Mouse (Mus musculus): ENCODE measurements around the gene Acot8. TPM values are rescaled to one million over a fixed set of nuclear protein-coding genes. Genes with fewer than 3 reads are reported as not detected.

Gene Acot8
- total RNA-seq, 1 experiment: 46.4 TPM

DNA sequence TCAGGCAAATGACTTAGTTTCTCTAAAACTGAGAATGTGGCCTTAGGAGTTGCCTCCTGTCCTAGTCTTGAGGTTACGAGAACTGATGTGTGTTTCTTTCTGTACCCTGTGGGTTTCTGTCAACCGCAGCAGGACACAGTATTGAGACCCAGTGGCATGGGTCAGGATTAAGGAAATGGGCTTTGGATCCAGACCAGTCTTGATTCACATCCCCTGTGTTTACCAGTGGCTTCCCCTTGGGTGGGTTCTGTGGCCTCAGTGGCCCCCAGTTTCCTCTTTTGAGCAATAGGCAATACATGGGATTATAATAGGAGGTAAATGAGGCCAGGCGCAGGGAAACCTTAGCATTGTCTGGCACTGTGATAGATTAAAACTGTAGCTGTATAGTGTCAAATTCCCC, 17.6 kb downstream of the Acot8 start:
- no peak for DNase-seq (ENCODE audit: low read depth, low spot score)
- TF ChIP-seq MAFK (IDR thresholded peaks at IDR 0.05; ENCODE audit: insufficient read depth, low read depth, low read length) (no peak), ZNF384 (IDR thresholded peaks at IDR 0.05; ENCODE audit: low read depth, low read length) (no peak), HCFC1 (IDR thresholded peaks at IDR 0.05; ENCODE audit: borderline replicate concordance, insufficient read depth, low read length) (no peak), CHD2 (IDR thresholded peaks at IDR 0.05; ENCODE audit: low read depth, low read length) (no peak), ZC3H11A (IDR thresholded peaks at IDR 0.05; ENCODE audit: borderline replicate concordance, low read depth, low read length) (no peak)
- Histone ChIP-seq H3K36me3 (ENCODE audit: control insufficient read depth, insufficient read depth, low read length, poor library complexity, severe bottlenecking) (peaks cover 3% of the 10 kb centered on the region; the same call in 1 of the 2 replicates), H3K9ac (ENCODE audit: insufficient read depth, low read depth, low read length, poor library complexity, severe bottlenecking) (no peak overlapping the region), H3K27ac (ENCODE audit: insufficient read depth, low read depth, low read length, poor library complexity, severe bottlenecking) (no peak overlapping the region), H3K9me3 (ENCODE audit: control insufficient read depth, insufficient read depth, low read depth, low read length) (no peaks in the 10 kb centered on the region), H3K4me1 (ENCODE audit: control insufficient read depth in 2 of 2, insufficient read depth in 2 of 2, low read length in 2 of 2, poor library complexity in 1 of 2) (peaks cover 5 to 29% of the 10 kb centered on the region in 2 experiments), H3K4me3 (ENCODE audit: insufficient read depth in 1 of 2, low read depth in 1 of 2, low read length in 2 of 2, poor library complexity in 1 of 2, severe bottlenecking in 1 of 2) (no peak overlapping the region)
- in situ Hi-C loops (cut with MboI; ENCODE audit: low sequenced_read_pairs in 2 of 2, unreplicated experiment in 2 of 2): no loop called here

DNA sequence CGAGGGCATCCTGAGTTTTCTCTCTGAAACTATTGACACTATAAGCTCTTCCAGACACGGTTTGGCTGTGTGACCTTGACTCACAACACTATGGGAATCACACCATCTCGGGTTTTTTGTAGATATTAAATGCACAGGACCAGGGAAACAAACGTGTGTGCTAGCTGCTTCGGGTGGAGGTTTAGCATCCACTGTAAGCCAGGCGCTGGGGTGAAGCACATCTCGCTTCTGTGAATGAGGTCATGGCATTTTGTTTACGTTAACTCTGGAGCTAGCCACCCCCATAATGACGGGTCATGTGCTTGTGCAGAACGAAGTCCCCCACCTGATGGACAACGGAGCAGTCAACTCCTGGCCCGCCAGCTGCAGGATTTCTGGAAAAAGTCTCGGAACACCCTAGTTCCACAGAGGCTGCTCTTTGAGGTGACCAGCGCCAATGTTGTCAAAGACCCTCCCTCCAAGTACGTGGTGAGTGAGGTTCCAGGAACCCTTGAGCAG, 18.2 kb downstream of the Acot8 start:
- Histone ChIP-seq H3K4me3 (ENCODE audit: insufficient read depth in 1 of 2, low read depth in 1 of 2, low read length in 2 of 2, poor library complexity in 1 of 2, severe bottlenecking in 1 of 2) (peak overlapping the region; percentile 74 to 90), H3K9ac (ENCODE audit: insufficient read depth, low read depth, low read length, poor library complexity, severe bottlenecking) (no peak overlapping the region; the same call in 1 of the 2 replicates), H3K4me1 (ENCODE audit: control insufficient read depth in 2 of 2, insufficient read depth in 2 of 2, low read length in 2 of 2, poor library complexity in 1 of 2) (peaks cover 5 to 29% of the 10 kb centered on the region in 2 experiments), H3K36me3 (ENCODE audit: control insufficient read depth, insufficient read depth, low read length, poor library complexity, severe bottlenecking) (no peaks in the 10 kb centered on the region; the same call in 1 of the 2 replicates), H3K27ac (ENCODE audit: insufficient read depth, low read depth, low read length, poor library complexity, severe bottlenecking) (no peak overlapping the region), H3K9me3 (ENCODE audit: control insufficient read depth, insufficient read depth, low read depth, low read length) (no peaks in the 10 kb centered on the region)
- in situ Hi-C loops (cut with MboI; ENCODE audit: low sequenced_read_pairs in 2 of 2, unreplicated experiment in 2 of 2): no loop called here
- no peak for DNase-seq (ENCODE audit: low read depth, low spot score)
- TF ChIP-seq CHD2 (IDR thresholded peaks at IDR 0.05; ENCODE audit: low read depth, low read length) (no peak), HCFC1 (IDR thresholded peaks at IDR 0.05; ENCODE audit: borderline replicate concordance, insufficient read depth, low read length) (no peak), ZC3H11A (IDR thresholded peaks at IDR 0.05; ENCODE audit: borderline replicate concordance, low read depth, low read length) (no peak), ZNF384 (IDR thresholded peaks at IDR 0.05; ENCODE audit: low read depth, low read length) (no peak), MAFK (IDR thresholded peaks at IDR 0.05; ENCODE audit: insufficient read depth, low read depth, low read length) (no peak)

DNA sequence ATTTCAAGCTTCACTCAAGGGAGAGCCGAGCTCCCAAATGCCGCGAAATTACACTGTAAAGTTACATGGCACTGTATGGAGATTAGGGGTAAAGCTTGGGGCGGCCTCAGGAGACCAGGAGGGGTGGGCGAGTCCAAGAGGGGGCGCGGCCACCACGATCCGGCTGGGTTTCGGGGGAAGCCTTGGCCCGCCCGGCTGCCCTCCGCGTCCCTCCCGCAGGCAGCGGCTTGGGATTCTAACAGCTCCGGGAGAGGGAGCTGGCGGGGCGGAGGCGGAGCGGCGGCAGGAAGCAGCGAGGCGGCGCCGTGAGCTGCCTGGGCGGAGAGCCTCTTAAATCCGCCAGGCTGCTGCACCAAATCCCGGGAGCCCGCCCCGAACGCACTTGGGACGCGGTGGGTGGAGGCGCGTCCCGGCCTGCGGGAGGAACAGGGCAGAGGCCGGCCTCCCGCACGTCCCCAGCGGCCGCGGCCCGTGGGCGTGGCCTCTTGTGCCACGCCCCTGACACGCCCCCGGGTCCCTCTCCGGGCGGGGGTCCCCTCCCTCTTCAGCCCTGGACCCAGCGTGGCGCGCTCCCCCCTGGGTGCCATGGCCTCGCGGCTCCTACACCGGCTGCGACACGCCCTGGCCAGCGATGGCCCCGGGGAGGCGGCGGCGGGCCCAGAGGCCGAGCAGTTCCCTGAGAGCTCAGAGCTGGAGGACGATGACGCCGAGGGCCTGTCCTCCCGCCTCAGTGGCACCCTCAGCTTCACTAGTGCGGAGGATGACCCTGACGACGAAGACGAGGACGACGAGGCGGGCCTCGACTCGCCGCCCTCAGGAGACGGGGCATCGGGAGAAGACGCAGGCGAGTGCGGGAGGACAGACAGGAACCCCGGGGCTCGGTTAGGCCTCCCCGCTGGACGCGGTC, 18.9 kb downstream of the Acot8 start, which contains the start of gene Snx21:
TSS of gene Snx21 (plus strand) at position 343 of the 907 bp plus-strand sequence.
- Histone ChIP-seq H3K9ac (ENCODE audit: insufficient read depth, low read depth, low read length, poor library complexity, severe bottlenecking) (peak within 1 kb of the TSS; percentile 70), H3K4me1 (ENCODE audit: control insufficient read depth in 2 of 2, insufficient read depth in 2 of 2, low read length in 2 of 2, poor library complexity in 1 of 2) (peaks cover 5 to 25% of the 10 kb centered on the region in 2 experiments), H3K9me3 (ENCODE audit: control insufficient read depth, insufficient read depth, low read depth, low read length) (no peaks in the 10 kb centered on the region), H3K27ac (ENCODE audit: insufficient read depth, low read depth, low read length, poor library complexity, severe bottlenecking) (no peak within 1 kb of the TSS), H3K36me3 (ENCODE audit: control insufficient read depth, insufficient read depth, low read length, poor library complexity, severe bottlenecking) (no peaks in the 10 kb centered on the region; the same call in 1 of the 2 replicates), H3K4me3 (ENCODE audit: insufficient read depth in 1 of 2, low read depth in 1 of 2, low read length in 2 of 2, poor library complexity in 1 of 2, severe bottlenecking in 1 of 2) (peak within 1 kb of the TSS; percentile 74 to 90)
- in situ Hi-C loops (cut with MboI; ENCODE audit: low sequenced_read_pairs in 2 of 2, unreplicated experiment in 2 of 2): no loop called here
- TF ChIP-seq ZNF384 (IDR thresholded peaks at IDR 0.05; ENCODE audit: low read depth, low read length): no peak
- TF ChIP-seq CHD2 (IDR thresholded peaks at IDR 0.05; ENCODE audit: low read depth, low read length): no peak
- TF ChIP-seq MAFK (IDR thresholded peaks at IDR 0.05; ENCODE audit: insufficient read depth, low read depth, low read length): no peak
- TF ChIP-seq HCFC1 (IDR thresholded peaks at IDR 0.05; ENCODE audit: borderline replicate concordance, insufficient read depth, low read length): no peak
- TF ChIP-seq ZC3H11A (IDR thresholded peaks at IDR 0.05; ENCODE audit: borderline replicate concordance, low read depth, low read length): no peak
- DNase-seq (ENCODE audit: low read depth, low spot score): no peak

DNA sequence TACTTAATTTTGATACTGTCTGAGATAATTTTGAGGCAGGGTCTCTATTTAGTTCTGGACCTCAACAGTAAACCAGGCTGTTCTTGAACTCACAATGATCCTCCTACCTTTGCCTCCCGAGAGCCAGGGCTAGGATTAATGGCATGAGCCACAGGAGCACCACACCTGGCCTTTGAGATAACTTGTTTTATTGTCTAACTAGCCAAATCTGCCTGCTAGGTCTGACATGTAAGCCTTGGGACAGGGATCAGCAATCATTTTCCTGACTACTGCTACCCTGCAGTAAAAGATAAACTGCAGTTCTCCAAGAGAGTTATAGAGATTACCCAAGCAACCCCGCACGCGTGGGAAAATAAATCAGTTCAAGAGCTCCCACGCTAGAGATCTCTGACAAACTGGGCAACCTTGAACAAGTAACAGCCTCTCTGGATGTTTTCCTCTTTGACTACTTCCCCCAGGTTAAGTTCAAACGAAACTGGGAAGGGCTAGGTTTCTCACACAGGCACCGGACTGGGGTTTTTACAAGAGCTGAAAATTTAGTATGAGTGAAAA, 19.7 kb downstream of the Acot8 start:
- no peak for DNase-seq (ENCODE audit: low read depth, low spot score)
- Histone ChIP-seq H3K9ac (ENCODE audit: insufficient read depth, low read depth, low read length, poor library complexity, severe bottlenecking) (no peak overlapping the region), H3K36me3 (ENCODE audit: control insufficient read depth, insufficient read depth, low read length, poor library complexity, severe bottlenecking) (no peaks in the 10 kb centered on the region; the same call in 1 of the 2 replicates), H3K27ac (ENCODE audit: insufficient read depth, low read depth, low read length, poor library complexity, severe bottlenecking) (no peak overlapping the region), H3K4me3 (ENCODE audit: insufficient read depth in 1 of 2, low read depth in 1 of 2, low read length in 2 of 2, poor library complexity in 1 of 2, severe bottlenecking in 1 of 2) (peak overlapping the region; percentile 74 to 90; a peak in 3 of 4 replicates), H3K9me3 (ENCODE audit: control insufficient read depth, insufficient read depth, low read depth, low read length) (no peaks in the 10 kb centered on the region), H3K4me1 (ENCODE audit: control insufficient read depth in 2 of 2, insufficient read depth in 2 of 2, low read length in 2 of 2, poor library complexity in 1 of 2) (peaks cover 5 to 21% of the 10 kb centered on the region in 2 experiments)
- TF ChIP-seq HCFC1 (IDR thresholded peaks at IDR 0.05; ENCODE audit: borderline replicate concordance, insufficient read depth, low read length): no peak
- no peak for TF ChIP-seq ZNF384 (IDR thresholded peaks at IDR 0.05; ENCODE audit: low read depth, low read length)
- TF ChIP-seq MAFK (IDR thresholded peaks at IDR 0.05; ENCODE audit: insufficient read depth, low read depth, low read length): no peak
- no peak for TF ChIP-seq ZC3H11A (IDR thresholded peaks at IDR 0.05; ENCODE audit: borderline replicate concordance, low read depth, low read length)
- TF ChIP-seq CHD2 (IDR thresholded peaks at IDR 0.05; ENCODE audit: low read depth, low read length): no peak
- in situ Hi-C loops (cut with MboI; ENCODE audit: low sequenced_read_pairs in 2 of 2, unreplicated experiment in 2 of 2): no loop called here

Measured in ES-E14 (cell line).